Mouse (Mus musculus) olfactory bulb, adult 2 months (tissue): ENCODE data around the gene Gm29094. TPM values are rescaled to one million over a fixed set of nuclear protein-coding genes. Genes with fewer than 3 reads are reported as not detected.
"Not testable (repeated sequence)": the region's sequence is repeated elsewhere in the genome, so short reads cannot be mapped to it uniquely, and the experiment has no call there.

Experiments used
- H3K27ac ChIP-seq: fragments of 200-500 bp; 2 replicates; pipeline ENCODE4 v1.5.1; 2012; ENCODE audit warnings: low read depth, low read length; ENCODE audit not compliant: insufficient read depth
- H3K4me1 ChIP-seq: fragments of 200-500 bp; 2 replicates; pipeline ENCODE4 v1.6.1; 2012; ENCODE audit warnings: low read length; ENCODE audit not compliant: control insufficient read depth, insufficient read depth
- H3K4me3 ChIP-seq: fragments of 200-500 bp; 2 replicates; pipeline ENCODE4 v1.5.1; 2012; ENCODE audit warnings: mild to moderate bottlenecking, low read depth, low read length, moderate library complexity; ENCODE audit not compliant: insufficient read depth
- CTCF ChIP-seq: fragments of 200-500 bp; IDR thresholded peaks from 2 replicates; pipeline ENCODE4 v1.5.1; 2012; ENCODE audit warnings: low read depth, mild to moderate bottlenecking, low read length, moderate library complexity; ENCODE audit not compliant: insufficient read depth
- POLR2A ChIP-seq: fragments of 200-500 bp; IDR thresholded peaks from 2 replicates; pipeline ENCODE4 v1.6.1; 2012; ENCODE audit warnings: mild to moderate bottlenecking, low read depth, low read length, moderate library complexity; ENCODE audit not compliant: insufficient read depth
- WGBS: fragments of 180-500 bp; shearing (Covaris S2); methylation state at CpG from one replicate; pipeline ENCODE4 v1.1.7; 2018; 5-methylcytosine and 5-hydroxymethylcytosine counted together
- polyA plus RNA-seq: library from polyadenylated mRNA; stranded (reverse); fragments of >200 nt; gene quantifications from 2 replicates; pipeline ENCODE4 v1.2.4, GENCODE M21; 2012; ENCODE audit warnings: low replicate concordance; ENCODE audit not compliant: missing spikeins, insufficient read depth, insufficient read length

The Gm29094 gene
- polyA plus RNA-seq, 1 experiment = not detected

GRCm38 (mm10) chr9:89219668-89220067 lies 20.5 kb downstream of the Gm29094 start:
- not testable (repeated sequence) for H3K4me3 ChIP-seq, H3K27ac ChIP-seq, H3K4me1 ChIP-seq
- WGBS = 91% methylated on average over 3 of the region's 4 CpGs

- not testable (repeated sequence) for H3K4me1 ChIP-seq, H3K4me3 ChIP-seq, H3K27ac ChIP-seq
- 87% methylated on average over 6 of the region's 6 CpGs for WGBS
Observed at GRCm38 (mm10) chr9:89220704-89221287, 21.6 kb downstream of the Gm29094 start.

DNA sequence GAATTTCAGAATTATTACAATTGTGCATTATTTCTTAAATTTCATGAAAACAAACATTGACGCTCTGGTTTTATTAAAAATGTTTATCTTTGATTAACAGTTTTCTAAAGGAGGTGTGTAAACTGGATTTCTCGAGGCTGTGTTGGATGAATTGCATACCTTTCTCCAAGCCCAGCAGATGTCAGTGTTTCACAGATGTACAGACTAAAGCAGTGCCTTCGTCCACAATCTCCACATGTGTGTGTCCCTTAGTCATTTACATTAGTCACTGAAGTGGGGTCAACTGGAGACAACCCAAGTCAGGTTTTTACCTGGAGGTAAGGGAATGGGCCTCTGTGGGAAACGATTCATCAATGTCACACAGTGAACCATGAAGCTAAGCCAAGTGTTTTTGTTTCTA lies 26.9 kb downstream of the Gm29094 start:
- H3K27ac ChIP-seq = no peak overlapping the region
- no peaks in the 10 kb centered on the region for H3K4me1 ChIP-seq
- no peak for TF ChIP-seq POLR2A
- TF ChIP-seq CTCF = no peak
- 51% methylated on average over 4 of the region's 4 CpGs for WGBS
- H3K4me3 ChIP-seq = no peak overlapping the region

DNA sequence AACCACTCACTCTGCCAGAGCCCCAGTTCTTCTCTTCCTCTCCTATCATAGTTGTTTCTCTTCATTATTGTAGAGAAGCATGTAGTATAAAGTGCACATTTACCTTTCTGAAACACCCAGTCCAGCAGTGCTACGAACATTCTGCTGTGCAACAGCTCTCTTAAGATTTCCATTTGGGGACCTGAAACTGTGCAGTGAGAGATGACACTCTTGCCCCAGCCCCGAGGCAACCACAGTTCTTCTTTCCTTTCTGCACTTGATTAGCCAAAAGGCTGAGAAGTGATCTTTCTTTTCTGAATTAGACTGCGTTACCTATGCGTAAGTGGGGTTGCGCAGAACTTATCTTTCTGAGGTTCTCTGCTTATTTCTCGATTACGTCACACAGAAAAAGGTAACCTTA lies 28.9 kb downstream of the Gm29094 start:
- Histone ChIP-seq H3K27ac (no peak overlapping the region), H3K4me1 (no peaks in the 10 kb centered on the region), H3K4me3 (no peak overlapping the region)
- WGBS = 90% methylated on average over 7 of the region's 7 CpGs
- no peak for TF ChIP-seq CTCF
- no peak for TF ChIP-seq POLR2A

DNA sequence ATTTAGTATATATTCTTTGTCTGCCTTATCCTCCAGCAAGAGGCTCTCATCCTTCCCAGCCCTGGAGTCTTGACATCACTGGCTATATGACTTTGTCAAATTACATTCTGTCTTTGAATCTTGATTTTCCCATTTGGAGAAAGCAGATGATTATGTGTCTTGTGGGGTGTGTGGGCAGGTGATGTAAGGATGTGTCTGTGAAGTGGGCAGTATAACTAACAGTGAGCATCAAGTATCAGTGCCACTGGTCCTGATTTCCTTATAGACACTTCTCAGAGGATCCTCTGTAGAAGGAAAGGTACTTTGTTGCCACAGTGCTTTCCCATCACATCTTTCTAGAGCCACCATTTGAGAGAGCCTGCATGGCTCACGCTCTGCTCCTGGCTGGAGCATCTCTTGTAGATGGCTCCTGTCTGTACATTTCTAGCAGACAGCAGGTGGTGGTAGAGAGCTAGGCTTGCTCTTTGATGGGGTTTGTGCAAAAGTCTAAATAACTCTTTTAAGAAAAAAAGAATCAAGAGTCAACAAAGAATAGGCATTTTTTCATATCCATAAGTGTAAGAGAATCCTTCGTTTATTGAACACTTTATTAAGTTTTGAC lies 31.8 kb downstream of the Gm29094 start:
- H3K4me3 ChIP-seq, H3K27ac ChIP-seq, H3K4me1 ChIP-seq: not testable (repeated sequence)
- 46% methylated on average over 2 of the region's 2 CpGs for WGBS

- not testable (repeated sequence) for H3K27ac ChIP-seq, H3K4me3 ChIP-seq, H3K4me1 ChIP-seq
- 94% methylated on average over 4 of the region's 4 CpGs for WGBS
Observed at GRCm38 (mm10) chr9:89237131-89237530, 38.0 kb downstream of the Gm29094 start.

DNA sequence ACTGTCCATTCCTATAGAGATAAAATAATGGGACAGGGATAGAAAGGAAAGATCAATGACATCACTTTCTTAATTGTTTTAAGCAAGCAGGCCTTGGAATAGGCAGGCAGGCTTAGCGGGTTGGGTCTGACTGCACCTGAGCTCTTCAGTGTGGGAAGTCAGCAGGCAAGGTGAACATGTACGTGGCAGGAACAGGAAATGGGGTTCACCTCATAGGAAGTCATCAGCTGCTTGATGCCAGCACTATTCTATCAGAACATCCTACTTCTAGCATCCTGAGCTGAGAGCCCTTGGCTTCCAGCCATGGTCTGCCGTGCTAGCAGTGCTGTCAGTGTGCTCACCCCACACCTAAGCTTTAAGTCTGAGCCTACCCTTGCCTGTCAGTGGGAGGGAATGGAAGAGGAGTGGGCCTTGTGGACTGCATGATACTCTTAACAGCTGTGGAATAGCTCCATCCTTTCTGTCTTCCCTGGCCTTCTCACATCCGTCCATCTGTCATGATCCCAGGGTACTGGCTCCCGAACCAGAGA lies 39.9 kb downstream of the Gm29094 start:
- not testable (repeated sequence) for H3K4me1 ChIP-seq, H3K27ac ChIP-seq, H3K4me3 ChIP-seq
- 83% methylated on average over 5 of the region's 5 CpGs for WGBS

DNA sequence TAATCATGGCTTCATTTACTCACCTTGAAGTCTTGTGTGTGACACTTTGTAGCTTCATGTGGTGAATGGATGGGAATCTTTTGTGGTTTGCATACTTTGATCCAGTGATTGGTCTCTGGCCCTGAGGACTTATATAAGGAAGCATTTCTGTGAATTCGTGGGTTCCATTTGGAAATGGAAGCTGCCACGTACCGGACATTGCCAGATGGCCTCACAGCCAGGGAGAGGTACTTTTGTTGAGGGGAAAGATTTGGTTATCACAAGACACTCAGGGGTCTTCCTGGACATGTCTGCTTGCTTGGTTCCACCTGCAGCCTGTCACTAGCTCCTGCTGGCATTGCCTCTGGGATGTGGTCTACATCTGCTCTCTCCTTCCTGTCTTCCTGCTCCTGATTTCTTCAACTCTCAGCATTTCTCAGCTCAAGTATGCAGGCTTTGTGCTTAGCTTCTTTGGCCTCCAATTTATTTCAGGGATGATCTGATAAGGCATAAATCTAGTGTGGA lies 41.4 kb downstream of the Gm29094 start:
- WGBS = 86% methylated on average over 3 of the region's 3 CpGs
- H3K4me3 ChIP-seq, H3K27ac ChIP-seq, H3K4me1 ChIP-seq: not testable (repeated sequence)

DNA sequence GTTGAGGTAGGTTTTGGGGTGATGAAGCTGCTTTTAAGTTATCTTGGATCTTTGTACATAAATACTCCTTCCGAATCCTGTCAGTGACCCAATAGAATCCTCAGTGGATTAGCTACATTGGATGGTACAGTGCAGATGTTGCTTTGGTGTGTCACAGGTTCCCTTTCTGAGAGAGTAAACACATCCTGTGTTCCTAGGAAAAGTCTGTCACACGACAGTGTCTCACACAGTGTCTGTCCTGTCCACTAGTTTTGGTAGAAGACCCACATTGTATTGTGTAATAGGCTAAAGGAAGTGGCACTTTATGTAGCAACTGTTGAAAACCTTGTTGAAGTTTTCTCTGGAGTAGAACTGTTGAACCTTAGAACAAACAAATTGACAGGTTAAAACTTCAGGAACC lies 54.2 kb downstream of the Gm29094 start:
- WGBS = 88% methylated on average over 2 of the region's 2 CpGs
- Histone ChIP-seq H3K4me3 (no peak overlapping the region), H3K4me1 (no peaks in the 10 kb centered on the region), H3K27ac (no peak overlapping the region)
- TF ChIP-seq CTCF (no peak), POLR2A (no peak)

DNA sequence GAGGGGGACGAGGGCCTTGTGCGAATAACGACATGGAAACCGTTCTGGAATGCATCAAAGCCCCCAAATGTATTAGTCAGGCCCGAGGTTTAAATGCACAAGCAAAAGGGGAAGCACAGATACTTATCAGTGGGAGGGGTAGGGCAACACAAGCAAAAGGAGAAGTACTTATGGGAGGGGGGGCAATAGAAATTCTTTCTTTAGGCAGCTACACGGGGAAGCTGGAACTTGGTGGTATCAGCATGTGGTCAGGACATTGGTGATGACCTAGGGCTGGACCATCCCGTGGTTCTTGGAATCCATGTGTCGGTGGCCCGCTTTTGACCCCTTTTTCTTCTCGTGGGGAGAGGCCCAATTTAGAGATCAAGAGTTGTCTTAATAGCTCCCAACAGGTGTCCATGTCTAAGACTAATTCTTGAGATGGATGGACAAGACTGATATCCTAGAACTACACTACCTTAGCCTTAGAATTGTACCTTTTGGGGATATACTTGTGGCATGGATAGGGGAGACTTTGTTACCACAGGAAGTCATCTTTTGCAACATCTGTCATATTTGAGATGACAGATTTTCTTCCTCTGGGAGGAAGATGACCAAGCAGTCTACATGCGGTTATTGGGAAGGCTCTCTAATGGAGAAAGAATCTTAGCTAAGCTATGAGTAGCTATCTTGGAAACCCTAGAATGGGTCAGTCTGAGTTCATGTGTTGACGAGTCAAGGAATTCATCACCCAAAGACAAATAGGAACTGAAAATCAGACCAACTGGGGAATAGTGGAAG lies 57.6 kb downstream of the Gm29094 start:
- Histone ChIP-seq H3K4me3 (no peak overlapping the region), H3K4me1 (no peaks in the 10 kb centered on the region), H3K27ac (no peak overlapping the region)
- no peak for TF ChIP-seq CTCF
- no peak for TF ChIP-seq POLR2A
- 91% methylated on average over 12 of the region's 12 CpGs for WGBS
